Mouse (Mus musculus) 3T3-L1 (cell line): ENCODE data around the gene Dynlt1a.
"Not testable (repeated sequence)": the region's sequence is repeated elsewhere in the genome, so short reads cannot be mapped to it uniquely, and the experiment has no call there.

Experiments
- DNase-seq: peaks from one replicate; pipeline ENCODE4 v3.0.0-alpha.2; 2015; ENCODE audit warnings: low read depth, low spot score

Dynlt1a gene

GRCm38 (mm10) chr17:6317339-6317985, at the start of gene Dynlt1a:
Gene Dynlt1a, minus strand, starts transcription at chr17:6317500.
- DNase-seq, result peak; percentile 90

- DNase-seq, result not testable (repeated sequence)
Measured at GRCm38 (mm10) chr17:6355256-6355655, 38.0 kb upstream of the Dynlt1a start.

GRCm38 (mm10) chr17:6342606-6343294, 25.4 kb upstream of the Dynlt1a start:
- not testable (repeated sequence) for DNase-seq

- not testable (repeated sequence) for DNase-seq
Measured at GRCm38 (mm10) chr17:6328997-6329396, 11.7 kb upstream of the Dynlt1a start.

- DNase-seq, result not testable (repeated sequence)
Measured at GRCm38 (mm10) chr17:6327554-6327953, 10.3 kb upstream of the Dynlt1a start.

- DNase-seq, result not testable (repeated sequence)
Measured at GRCm38 (mm10) chr17:6325543-6325942, 8.2 kb upstream of the Dynlt1a start.

GRCm38 (mm10) chr17:6325021-6325420, 7.7 kb upstream of the Dynlt1a start:
- not testable (repeated sequence) for DNase-seq

GRCm38 (mm10) chr17:6321778-6322101, 4.4 kb upstream of the Dynlt1a start:
- DNase-seq, result not testable (repeated sequence)

- not testable (repeated sequence) for DNase-seq
Measured at GRCm38 (mm10) chr17:6321081-6321777, 3.9 kb upstream of the Dynlt1a start.

GRCm38 (mm10) chr17:6316379-6317126, 747 bp downstream of the Dynlt1a start:
- DNase-seq, result peak; percentile 20

GRCm38 (mm10) chr17:6315706-6316105, 1.6 kb downstream of the Dynlt1a start:
- not testable (repeated sequence) for DNase-seq

- not testable (repeated sequence) for DNase-seq
Measured at GRCm38 (mm10) chr17:6314493-6314892, 2.8 kb downstream of the Dynlt1a start.

GRCm38 (mm10) chr17:6312755-6313154, 4.5 kb downstream of the Dynlt1a start:
- DNase-seq, result peak; percentile 51

- DNase-seq, result not testable (repeated sequence)
Measured at GRCm38 (mm10) chr17:6311716-6312115, 5.6 kb downstream of the Dynlt1a start.

- DNase-seq, result not testable (repeated sequence)
Measured at GRCm38 (mm10) chr17:6306503-6306902, 10.8 kb downstream of the Dynlt1a start.

- not testable (repeated sequence) for DNase-seq
Measured at GRCm38 (mm10) chr17:6305656-6306270, 11.5 kb downstream of the Dynlt1a start.

- DNase-seq, result not testable (repeated sequence)
Measured at GRCm38 (mm10) chr17:6304891-6305290, 12.4 kb downstream of the Dynlt1a start.

- not testable (repeated sequence) for DNase-seq
Measured at GRCm38 (mm10) chr17:6300190-6300863, 17.0 kb downstream of the Dynlt1a start.

- not testable (repeated sequence) for DNase-seq
Measured at GRCm38 (mm10) chr17:6297060-6297795, 20.1 kb downstream of the Dynlt1a start.

GRCm38 (mm10) chr17:6293882-6294281, 23.4 kb downstream of the Dynlt1a start:
- not testable (repeated sequence) for DNase-seq
